Mouse (Mus musculus) embryonic fibroblast, embryonic 13.5 days (primary cell): Measurements from ENCODE around the gene Brwd1.

Experiments
- CTCF ChIP-seq: IDR thresholded peaks from 2 replicates; pipeline ENCODE4 v1.5.1; 2011; ENCODE audit warnings: mild to moderate bottlenecking, control low read depth, low read length, moderate library complexity, borderline replicate concordance; ENCODE audit not compliant: insufficient read depth
- POLR2A ChIP-seq: IDR thresholded peaks from 2 replicates; pipeline ENCODE4 v1.6.1; 2011; ENCODE audit warnings: low read depth, mild to moderate bottlenecking, control low read depth, low read length, moderate library complexity

- TF ChIP-seq CTCF (no peak), POLR2A (no peak)
Measured at GRCm38 (mm10) chr16:96095966-96096365, 13.6 kb upstream of the Brwd1 start.
